ENCODE assay signal across 26 mouse cellular contexts in genomic region chr10:12594958-12595357, GRCm38 (mm10).
"Had no signal": no experiment of that assay in that cellular context is flagged by ENCODE, and none has a peak within 500 bp of the region (broad histone marks: within the 10 kb centered on the region; RNA-seq: fewer than 3 reads in every experiment).

No protein-coding gene starts in this region.

- H3K27ac ChIP-seq: gastrocnemius, adult 2 months; heart, embryonic 10.5 days; hindbrain, embryonic 10.5 days; hindbrain, embryonic 12.5 days; hindbrain, embryonic 14.5 days; intestine, embryonic 15.5 days; layer of hippocampus, adult 2 months; limb, embryonic 13.5 days; limb, embryonic 15.5 days; liver, embryonic 12.5 days; liver, embryonic 14.5 days had no signal

- DNase-seq: gastrocnemius, adult 2 months; gastrocnemius, postnatal 10 days; gastrocnemius, postnatal 25 days; heart, adult 18-20 months; heart, postnatal 10 days; heart, postnatal 4 days; kidney, adult 2 months; kidney, postnatal 10 days; kidney, postnatal 25 days; kidney, postnatal 4 days; layer of hippocampus, postnatal 36 days; left cerebral cortex, postnatal 4 days had no signal

- H3K9ac ChIP-seq: heart, embryonic 12.5 days; hindbrain, embryonic 12.5 days; hindbrain, embryonic 14.5 days; intestine, embryonic 15.5 days; limb, embryonic 13.5 days; limb, embryonic 15.5 days; liver, embryonic 12.5 days; liver, embryonic 14.5 days had no signal

- H3K4me2 ChIP-seq: heart, embryonic 12.5 days; hindbrain, embryonic 12.5 days; hindbrain, embryonic 14.5 days; intestine, embryonic 15.5 days; limb, embryonic 13.5 days; limb, embryonic 15.5 days; liver, embryonic 12.5 days had no signal

- ATAC-seq: hindbrain, embryonic 16.5 days; inflammation-experienced regulatory T-cells, adult 6 months; intestine, embryonic 15.5 days; intestine, postnatal 0 days; liver, embryonic 12.5 days had no signal

- H3K36me3 ChIP-seq: heart, embryonic 10.5 days; heart, embryonic 12.5 days; hindbrain, embryonic 10.5 days; hindbrain, embryonic 12.5 days; intestine, embryonic 15.5 days; limb, embryonic 13.5 days; limb, embryonic 15.5 days; liver, embryonic 12.5 days had no signal

- H3K4me1 ChIP-seq: heart, embryonic 10.5 days; hindbrain, embryonic 12.5 days; intestine, embryonic 15.5 days; limb, embryonic 13.5 days; limb, embryonic 15.5 days; liver, embryonic 12.5 days had no signal

- H3K27me3 ChIP-seq: heart, embryonic 12.5 days; hindbrain, embryonic 12.5 days; intestine, embryonic 15.5 days; limb, embryonic 13.5 days; limb, embryonic 15.5 days; liver, embryonic 12.5 days had no signal

- H3K9me3 ChIP-seq: heart, embryonic 10.5 days; heart, embryonic 12.5 days; hindbrain, embryonic 10.5 days; hindbrain, embryonic 12.5 days; intestine, embryonic 15.5 days; limb, embryonic 13.5 days; limb, embryonic 15.5 days; liver, embryonic 12.5 days had no signal

- H3K4me3 ChIP-seq: gastrocnemius, adult 2 months; heart, embryonic 10.5 days; heart, embryonic 12.5 days; hindbrain, embryonic 10.5 days; hindbrain, embryonic 12.5 days; intestine, embryonic 15.5 days; layer of hippocampus, adult 2 months; limb, embryonic 13.5 days; limb, embryonic 15.5 days; liver, embryonic 12.5 days had no signal
